In the genomic region with DNA sequence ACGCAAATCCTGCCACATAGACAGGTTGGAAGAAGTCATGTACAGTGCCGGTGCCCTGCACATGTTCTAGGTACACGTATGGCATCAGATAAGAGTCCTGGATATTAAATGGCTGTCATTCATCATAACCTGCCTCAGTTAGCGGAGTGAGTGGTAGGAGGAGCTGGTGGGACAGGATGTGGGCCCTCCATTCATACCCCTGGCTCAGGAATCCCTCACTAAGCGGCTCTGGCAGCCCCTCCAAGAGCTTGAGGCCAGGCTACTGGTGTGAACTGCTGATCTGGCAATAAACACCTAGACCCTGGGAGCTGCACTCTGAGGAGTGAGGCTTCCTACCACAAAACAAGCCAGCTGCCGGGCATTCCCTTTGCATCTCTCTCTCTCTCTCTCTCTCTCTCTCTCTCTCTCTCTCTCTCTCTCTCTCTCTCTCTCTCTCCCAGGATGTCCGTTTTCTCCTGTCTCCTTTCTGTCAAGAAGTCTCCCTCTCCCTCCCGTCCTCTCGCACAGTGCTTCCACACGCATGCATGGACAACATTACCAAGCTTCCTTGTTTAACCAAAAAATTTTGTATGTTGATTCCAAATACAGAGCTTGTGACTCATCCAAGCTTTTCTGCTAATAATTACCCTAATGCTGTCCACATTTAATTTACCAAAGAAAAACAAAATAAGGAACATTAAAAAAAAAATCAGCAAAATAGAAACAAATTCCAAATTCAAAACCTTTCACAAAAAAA, we compare ENCODE assay signal across 15 mouse cellular contexts.
A peak's percentile ranks its signal among the peaks of the same experiment; 100 is the strongest.
DNase-seq lines count a peak whose midpoint lies in the region; ATAC-seq and TF ChIP-seq lines count a peak whose summit lies in the region.
"Had no signal": no experiment of that assay in that cellular context is flagged by ENCODE, and none has a peak within 500 bp of the region (broad histone marks: within the 10 kb centered on the region; RNA-seq: fewer than 3 reads in every experiment).

No protein-coding gene starts in this region.

- TF ChIP-seq POLR2A in limb, embryonic 14.5 days (IDR thresholded peaks at IDR 0.05; ENCODE audit: borderline replicate concordance, extremely low read depth, insufficient read depth, insufficient read length), result no peak

- WGBS in heart, embryonic 15.5 days, result 38% methylated on average over 10 of the region's 10 CpGs
- 39% methylated on average over 10 of the region's 10 CpGs for WGBS in heart, embryonic 11.5 days (ENCODE audit: insufficient replicate concordance)
- WGBS in limb, embryonic 14.5 days, result 42% methylated on average over 10 of the region's 10 CpGs

- H3K4me3 ChIP-seq in heart, embryonic 15.5 days, result no peak overlapping the region
- no peak overlapping the region for H3K4me3 ChIP-seq in heart, embryonic 11.5 days (ENCODE audit: low read depth, low read length)
- H3K4me3 ChIP-seq in ES-E14 (ENCODE audit: insufficient read depth in 1 of 2, low read depth in 1 of 2, low read length in 2 of 2, poor library complexity in 1 of 2, severe bottlenecking in 1 of 2), result no peak overlapping the region
- no peak overlapping the region for H3K4me3 ChIP-seq in limb, embryonic 14.5 days (replicated peaks; ENCODE audit: low read length)
- H3K4me3 ChIP-seq: midbrain, embryonic 12.5 days; neural tube, embryonic 13.5 days had no signal

- peak; percentile 33 for DNase-seq in 3134 (ENCODE audit: extremely low read depth, insufficient read length, low spot score)
- no peak for DNase-seq in ES-E14 (ENCODE audit: low read depth, low spot score)
- no peak for DNase-seq in limb, embryonic 14.5 days (ENCODE audit: low spot score)
- DNase-seq in retina, postnatal 1 day, result no peak
- no peak for DNase-seq in lung, postnatal 36 days
- DNase-seq: cerebellum, adult 2 months; kidney, postnatal 10 days; layer of hippocampus, adult 9-11 months; lung, postnatal 10 days had no signal

- no peaks in the 10 kb centered on the region for H3K9me3 ChIP-seq in heart, embryonic 15.5 days (replicated peaks)
- H3K9me3 ChIP-seq in heart, embryonic 11.5 days (replicated peaks; ENCODE audit: control insufficient read depth, low read length), result no peaks in the 10 kb centered on the region
- no peaks in the 10 kb centered on the region for H3K9me3 ChIP-seq in ES-E14 (ENCODE audit: control insufficient read depth, insufficient read depth, low read depth, low read length)
- no peaks in the 10 kb centered on the region for H3K9me3 ChIP-seq in limb, embryonic 14.5 days (ENCODE audit: control insufficient read depth, low read length)
- H3K9me3 ChIP-seq: midbrain, embryonic 12.5 days; neural tube, embryonic 13.5 days had no signal

- H3K4me1 ChIP-seq in heart, embryonic 15.5 days (replicated peaks), result peaks cover 54% of the 10 kb centered on the region
- H3K4me1 ChIP-seq in heart, embryonic 11.5 days (ENCODE audit: control insufficient read depth, insufficient read depth, low read length), result peaks cover 40% of the 10 kb centered on the region
- H3K4me1 ChIP-seq in ES-E14 (ENCODE audit: control insufficient read depth in 2 of 2, insufficient read depth in 2 of 2, low read length in 2 of 2, poor library complexity in 1 of 2), result peaks cover 0 to 3% of the 10 kb centered on the region in 2 experiments; a peak in 2 of 4 replicates
- peaks cover 40% of the 10 kb centered on the region for H3K4me1 ChIP-seq in limb, embryonic 14.5 days (ENCODE audit: control insufficient read depth, insufficient read depth, low read length)

- in situ Hi-C loops in ES-E14 (cut with MboI; ENCODE audit: low sequenced_read_pairs in 2 of 2, unreplicated experiment in 2 of 2), result no loop called here

- peak overlapping the region; percentile 5; the same call in 1 of the 2 replicates for H3K27ac ChIP-seq in heart, embryonic 15.5 days
- H3K27ac ChIP-seq in heart, embryonic 11.5 days (ENCODE audit: low read depth, low read length), result no peak overlapping the region
- no peak overlapping the region for H3K27ac ChIP-seq in ES-E14 (ENCODE audit: insufficient read depth, low read depth, low read length, poor library complexity, severe bottlenecking)
- H3K27ac ChIP-seq in limb, embryonic 14.5 days (replicated peaks; ENCODE audit: low read depth, low read length), result no peak overlapping the region
- H3K27ac ChIP-seq: liver, embryonic 14.5 days; midbrain, embryonic 12.5 days; neural tube, embryonic 13.5 days had no signal

- no peak for ATAC-seq in heart, embryonic 15.5 days (replicated peaks; ENCODE audit: insufficient number of reproducible peaks, insufficient read depth, low FRiP score, low read depth)
- no peak for ATAC-seq in heart, embryonic 11.5 days (replicated peaks; ENCODE audit: insufficient number of reproducible peaks, low FRiP score, low TSS enrichment)
- ATAC-seq in limb, embryonic 14.5 days (ENCODE audit: low FRiP score, low read depth), result peak; percentile 50; the same call in 1 of the 2 replicates
- ATAC-seq: Patski had no signal

- no peaks in the 10 kb centered on the region for H3K27me3 ChIP-seq in heart, embryonic 15.5 days
- no peaks in the 10 kb centered on the region for H3K27me3 ChIP-seq in heart, embryonic 11.5 days (ENCODE audit: control insufficient read depth, insufficient read depth, low read length)
- no peaks in the 10 kb centered on the region for H3K27me3 ChIP-seq in limb, embryonic 14.5 days (ENCODE audit: control insufficient read depth, insufficient read depth, low read length)
- H3K27me3 ChIP-seq: midbrain, embryonic 12.5 days; neural tube, embryonic 13.5 days; Patski had no signal

- no peaks in the 10 kb centered on the region for H3K36me3 ChIP-seq in heart, embryonic 15.5 days
- 0 out of 2 replicates have a peak, but pooled peaks cover 2% of the 10 kb centered on the region for H3K36me3 ChIP-seq in heart, embryonic 11.5 days (ENCODE audit: control insufficient read depth, insufficient read depth, low read length)
- H3K36me3 ChIP-seq in ES-E14 (ENCODE audit: control insufficient read depth, insufficient read depth, low read length, poor library complexity, severe bottlenecking), result peaks cover 6% of the 10 kb centered on the region; the same call in 1 of the 2 replicates
- H3K36me3 ChIP-seq in limb, embryonic 14.5 days (ENCODE audit: control insufficient read depth, insufficient read depth, low read length), result no peaks in the 10 kb centered on the region
- H3K36me3 ChIP-seq: midbrain, embryonic 12.5 days had no signal

- no peak overlapping the region for H3K9ac ChIP-seq in heart, embryonic 15.5 days
- H3K9ac ChIP-seq in heart, embryonic 11.5 days (ENCODE audit: low read depth, low read length), result no peak overlapping the region
- no peak overlapping the region for H3K9ac ChIP-seq in ES-E14 (ENCODE audit: insufficient read depth, low read depth, low read length, poor library complexity, severe bottlenecking)
- H3K9ac ChIP-seq in limb, embryonic 14.5 days (ENCODE audit: low read depth, low read length, severe bottlenecking), result no peak overlapping the region
- H3K9ac ChIP-seq: liver, embryonic 14.5 days; midbrain, embryonic 12.5 days; neural tube, embryonic 13.5 days had no signal

- no peak overlapping the region for H3K4me2 ChIP-seq in heart, embryonic 15.5 days
- no peak overlapping the region for H3K4me2 ChIP-seq in heart, embryonic 11.5 days
- H3K4me2 ChIP-seq in limb, embryonic 14.5 days (replicated peaks; ENCODE audit: low read depth, low read length, severe bottlenecking), result no peak overlapping the region
- H3K4me2 ChIP-seq: midbrain, embryonic 12.5 days; neural tube, embryonic 13.5 days had no signal

TF ChIP-seq in ES-E14, 5 proteins besides CTCF, POLR2A, EP300 and RAD21:
- no peak for TF ChIP-seq HCFC1 (IDR thresholded peaks at IDR 0.05; ENCODE audit: borderline replicate concordance, insufficient read depth, low read length)
- TF ChIP-seq MAFK (IDR thresholded peaks at IDR 0.05; ENCODE audit: insufficient read depth, low read depth, low read length), result peak; percentile 51; the same call in 1 of the 2 replicates
- TF ChIP-seq ZC3H11A (IDR thresholded peaks at IDR 0.05; ENCODE audit: borderline replicate concordance, low read depth, low read length), result no peak
- no peak for TF ChIP-seq ZNF384 (IDR thresholded peaks at IDR 0.05; ENCODE audit: low read depth, low read length)
- TF ChIP-seq CHD2 (IDR thresholded peaks at IDR 0.05; ENCODE audit: low read depth, low read length), result no peak
